Mouse (Mus musculus) 416B (cell line): ENCODE results near the gene Anapc15.

ENCODE experiments used
- DNase-seq: peaks from one replicate; pipeline ENCODE4 v3.0.0; 2011; ENCODE audit warnings: low read depth

Anapc15 gene

GRCm38 (mm10) chr7:101863415-101863814 lies at the start of gene Anapc15:
Gene Anapc15 (plus strand): TSS chr7:101863715.
- DNase-seq, result no peak

- DNase-seq, result no peak
These were observed 45.6 kb upstream of the Anapc15 start, which contains the start of gene Phox2a for GRCm38 (mm10) chr7:101817861-101818401. Gene Phox2a (plus strand): TSS chr7:101818313.

GRCm38 (mm10) chr7:101820295-101821030 lies 43.1 kb upstream of the Anapc15 start:
- no peak for DNase-seq

- no peak for DNase-seq
These were observed 41.7 kb upstream of the Anapc15 start for GRCm38 (mm10) chr7:101821571-101822501.

GRCm38 (mm10) chr7:101822836-101823757 lies 40.4 kb upstream of the Anapc15 start:
- no peak for DNase-seq

GRCm38 (mm10) chr7:101823758-101824630 lies 39.5 kb upstream of the Anapc15 start:
- no peak for DNase-seq

GRCm38 (mm10) chr7:101830373-101830772 lies 33.1 kb upstream of the Anapc15 start:
- no peak for DNase-seq

GRCm38 (mm10) chr7:101831437-101831836 lies 32.1 kb upstream of the Anapc15 start:
- no peak for DNase-seq

- no peak for DNase-seq
These were observed 31.1 kb upstream of the Anapc15 start for GRCm38 (mm10) chr7:101832372-101832771.

- DNase-seq, result no peak
These were observed 30.2 kb upstream of the Anapc15 start for GRCm38 (mm10) chr7:101833352-101833751.

GRCm38 (mm10) chr7:101833916-101834584 lies 29.5 kb upstream of the Anapc15 start:
- DNase-seq, result no peak

- DNase-seq, result no peak
These were observed 28.6 kb upstream of the Anapc15 start for GRCm38 (mm10) chr7:101834903-101835302.

GRCm38 (mm10) chr7:101835457-101836109 lies 27.9 kb upstream of the Anapc15 start:
- peak; percentile 62 for DNase-seq

GRCm38 (mm10) chr7:101836271-101837153 lies 27.0 kb upstream of the Anapc15 start:
- DNase-seq, result peak; percentile 63

- DNase-seq, result peak; percentile 50
These were observed 26.3 kb upstream of the Anapc15 start for GRCm38 (mm10) chr7:101837154-101837605.

- peak; percentile 60 for DNase-seq
These were observed 25.7 kb upstream of the Anapc15 start, which contains the start of gene Inppl1 for GRCm38 (mm10) chr7:101837606-101838471. Gene Inppl1 (minus strand): TSS chr7:101838229.

GRCm38 (mm10) chr7:101844186-101844585 lies 19.3 kb upstream of the Anapc15 start:
- DNase-seq, result no peak
